Comparison of ENCODE assay signal across 28 mouse cellular contexts in the genomic region with DNA sequence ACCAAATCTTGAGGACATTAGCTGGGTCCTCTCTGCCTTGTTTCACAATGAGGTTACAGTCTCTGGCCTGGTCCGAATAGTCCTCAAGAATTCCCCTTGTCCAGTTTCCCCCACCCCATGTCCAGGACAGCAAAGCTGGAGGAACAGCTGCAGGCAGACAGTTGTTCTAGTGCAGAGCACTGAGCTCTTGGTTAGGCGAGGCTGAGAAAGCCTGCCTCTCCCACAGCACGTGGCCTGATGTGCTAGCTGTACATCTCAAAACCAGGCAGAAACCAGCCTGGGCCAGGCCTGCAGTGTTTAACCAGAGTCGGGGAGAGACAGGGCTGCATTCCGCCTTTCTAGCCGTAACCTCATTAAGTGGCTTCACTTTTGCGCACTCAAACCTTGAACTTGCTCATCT. TPM values are rescaled to one million over a fixed set of nuclear protein-coding genes. Genes with fewer than 3 reads are reported as not detected.
DNase-seq lines count a peak whose midpoint lies in the region; ATAC-seq lines count a peak whose summit lies in the region.
"Had no signal": no experiment of that assay in that cellular context is flagged by ENCODE, and none has a peak within 500 bp of the region (broad histone marks: within the 10 kb centered on the region; RNA-seq: fewer than 3 reads in every experiment).

No protein-coding gene starts in this region.

- H3K27ac ChIP-seq in heart, embryonic 12.5 days (ENCODE audit: poor library complexity, severe bottlenecking) = no peak overlapping the region
- 0 out of 2 replicates have a peak overlapping the region, but pooled peaks have one; percentile 30 for H3K27ac ChIP-seq in limb, embryonic 11.5 days (replicated peaks; ENCODE audit: low read depth, low read length)
- H3K27ac ChIP-seq: forebrain, embryonic 10.5 days; forebrain, embryonic 15.5 days; heart, adult 2 months; heart, embryonic 15.5 days; hindbrain, embryonic 12.5 days; hindbrain, postnatal 0 days; left cerebral cortex, adult 2 months; liver, embryonic 15.5 days; neural tube, embryonic 13.5 days had no signal

- no peaks in the 10 kb centered on the region for H3K9me3 ChIP-seq in heart, embryonic 12.5 days (replicated peaks)
- no peaks in the 10 kb centered on the region for H3K9me3 ChIP-seq in megakaryocyte, embryonic 14.5 days
- H3K9me3 ChIP-seq in limb, embryonic 11.5 days (ENCODE audit: control insufficient read depth, low read length) = no peaks in the 10 kb centered on the region
- H3K9me3 ChIP-seq: forebrain, embryonic 10.5 days; forebrain, embryonic 15.5 days; heart, embryonic 15.5 days; hindbrain, embryonic 12.5 days; liver, embryonic 15.5 days; neural tube, embryonic 13.5 days had no signal

- H3K4me1 ChIP-seq in heart, embryonic 12.5 days (replicated peaks) = peaks cover 20% of the 10 kb centered on the region
- H3K4me1 ChIP-seq in megakaryocyte, embryonic 14.5 days = peaks cover 54% of the 10 kb centered on the region
- peaks cover 42% of the 10 kb centered on the region for H3K4me1 ChIP-seq in limb, embryonic 11.5 days (ENCODE audit: control insufficient read depth, insufficient read depth, low read length)

- no peak overlapping the region for H3K4me3 ChIP-seq in heart, embryonic 12.5 days
- peak overlapping the region; percentile 46 for H3K4me3 ChIP-seq in megakaryocyte, embryonic 14.5 days (replicated peaks)
- no peak overlapping the region for H3K4me3 ChIP-seq in limb, embryonic 11.5 days (ENCODE audit: low read depth, low read length)
- H3K4me3 ChIP-seq: forebrain, embryonic 10.5 days; forebrain, embryonic 15.5 days; heart, adult 2 months; heart, embryonic 15.5 days; hindbrain, embryonic 12.5 days; left cerebral cortex, adult 2 months; liver, embryonic 15.5 days; neural tube, embryonic 13.5 days had no signal

- H3K4me2 ChIP-seq in heart, embryonic 12.5 days = no peak overlapping the region
- no peak overlapping the region for H3K4me2 ChIP-seq in limb, embryonic 11.5 days (ENCODE audit: low read depth, severe bottlenecking)
- H3K4me2 ChIP-seq: forebrain, embryonic 15.5 days; heart, embryonic 15.5 days; hindbrain, embryonic 12.5 days; liver, embryonic 15.5 days; lung, embryonic 14.5 days; midbrain, embryonic 11.5 days; neural tube, embryonic 13.5 days had no signal

- no peaks in the 10 kb centered on the region for H3K36me3 ChIP-seq in heart, embryonic 12.5 days
- H3K36me3 ChIP-seq in megakaryocyte, embryonic 14.5 days (replicated peaks; ENCODE audit: low read length) = peaks cover 37% of the 10 kb centered on the region
- no peaks in the 10 kb centered on the region for H3K36me3 ChIP-seq in limb, embryonic 11.5 days (ENCODE audit: control insufficient read depth, insufficient read depth, low read length)
- H3K36me3 ChIP-seq: forebrain, embryonic 15.5 days; heart, embryonic 15.5 days; hindbrain, embryonic 12.5 days; liver, embryonic 15.5 days; neural tube, embryonic 13.5 days had no signal

- WGBS in heart, embryonic 12.5 days = 77% methylated on average over 7 of the region's 7 CpGs
- WGBS in limb, embryonic 11.5 days = 74% methylated on average over 7 of the region's 7 CpGs

- H3K9ac ChIP-seq in heart, embryonic 12.5 days = 0 out of 2 replicates have a peak overlapping the region, but pooled peaks have one; percentile 25
- no peak overlapping the region for H3K9ac ChIP-seq in limb, embryonic 11.5 days (ENCODE audit: low read length)
- H3K9ac ChIP-seq: forebrain, embryonic 15.5 days; heart, embryonic 15.5 days; hindbrain, embryonic 12.5 days; liver, embryonic 15.5 days; lung, embryonic 14.5 days; neural tube, embryonic 13.5 days had no signal

- H3K27me3 ChIP-seq in heart, embryonic 12.5 days (replicated peaks) = no peaks in the 10 kb centered on the region
- H3K27me3 ChIP-seq in megakaryocyte, embryonic 14.5 days (replicated peaks) = no peaks in the 10 kb centered on the region
- H3K27me3 ChIP-seq in limb, embryonic 11.5 days (ENCODE audit: control insufficient read depth, insufficient read depth, low read length) = no peaks in the 10 kb centered on the region
- H3K27me3 ChIP-seq: heart, embryonic 15.5 days; hindbrain, embryonic 12.5 days had no signal

- no peak for DNase-seq in heart, adult 9 months (ENCODE audit: low spot score in 2 of 2)
- no peak for DNase-seq in limb, embryonic 11.5 days (ENCODE audit: low spot score)
- no peak for DNase-seq in Muller cell, postnatal 12 days (ENCODE audit: inconsistent ontology term)
- no peak for DNase-seq in layer of hippocampus, postnatal 36 days
- DNase-seq: adrenal gland, adult 2 months; cerebellum, adult 2 months; cerebellum, postnatal 25 days; heart, adult 2 months; heart, postnatal 36 days; kidney, postnatal 10 days; lung, embryonic 14.5 days; lung, postnatal 14 days had no signal

- no peak for ATAC-seq in heart, embryonic 12.5 days (ENCODE audit: insufficient number of reproducible peaks, low FRiP score)
- no peak for ATAC-seq in megakaryocyte, adult 5-6 weeks (ENCODE audit: poor library complexity, severe bottlenecking)
- no peak for ATAC-seq in limb, embryonic 11.5 days (ENCODE audit: insufficient number of reproducible peaks, low FRiP score, low TSS enrichment, low read depth)
- ATAC-seq: activated CD4-positive, CD25-positive, alpha-beta regulatory T cell, adult 4 months; CD4-positive, CD25-positive, alpha-beta regulatory T cell, adult 4 months; forebrain, embryonic 15.5 days; hindbrain, postnatal 0 days; intestine, embryonic 16.5 days; midbrain, embryonic 16.5 days had no signal

RNA-seq across cellular contexts. Expression of a gene that starts 4.7 kb away (rescaled TPM):
- polyA plus RNA-seq in heart, embryonic 12.5 days (2016; fragmentation: Nextera tagmentation; extraction: Ambion mirVana) = 14.3 and 19.7 TPM in 2 replicates
- 8.2 and 21.7 TPM in 2 replicates for polyA plus RNA-seq in megakaryocyte, embryonic 14.5 days (2012; ENCODE audit: insufficient read depth, low replicate concordance)
- total RNA-seq in megakaryocyte, adult 5-6 weeks (2015) = 0.91 and 0.93 TPM in 2 replicates
- total RNA-seq in megakaryocyte, adult 5-6 weeks (2017) = 1.1 and 1.2 TPM in 2 replicates
- 48.4 and 52.2 TPM in 2 replicates for polyA plus RNA-seq in limb, embryonic 11.5 days (2014; fragmentation: Nextera tagmentation; extraction: Ambion mirVana)
- total RNA-seq in layer of hippocampus, postnatal 36 days (2021) = 10 to 100 TPM; 52.5 to 53.3 TPM
